Mouse (Mus musculus): ENCODE measurements around the gene 6330409D20Rik. TPM values are rescaled to one million over a fixed set of nuclear protein-coding genes. Genes with fewer than 3 reads are reported as not detected.
A peak's percentile ranks its signal among the peaks of the same experiment; 100 is the strongest.

Gene 6330409D20Rik
- polyA plus RNA-seq, 1 experiment from 2014 or later = 0.51 TPM

GRCm38 (mm10) chr2:32705018-32705417 is 35.8 kb downstream of the 6330409D20Rik start:
- Histone ChIP-seq H3K36me3 (peaks cover 81% of the 10 kb centered on the region), H3K4me1 (no peaks in the 10 kb centered on the region), H3K27ac (no peak overlapping the region), H3K27me3 (no peaks in the 10 kb centered on the region), H3K9ac (no peak overlapping the region), H3K9me3 (no peaks in the 10 kb centered on the region), H3K4me3 (no peak overlapping the region), H3K4me2 (replicated peaks) (no peak overlapping the region)
- WGBS = 89% methylated on average over 7 of the region's 7 CpGs
- no peak for ATAC-seq (ENCODE audit: low FRiP score, low read depth)

GRCm38 (mm10) chr2:32704021-32704421 is 36.8 kb downstream of the 6330409D20Rik start, which contains the start of gene Fpgs:
Gene Fpgs, minus strand, starts transcription at chr2:32704145.
- 75% methylated on average over 2 of the region's 2 CpGs for WGBS
- Histone ChIP-seq H3K4me3 (no peak within 1 kb of the TSS), H3K4me1 (no peaks in the 10 kb centered on the region), H3K36me3 (peaks cover 71% of the 10 kb centered on the region), H3K9ac (no peak within 1 kb of the TSS), H3K4me2 (replicated peaks) (no peak within 1 kb of the TSS), H3K27me3 (no peaks in the 10 kb centered on the region), H3K27ac (no peak within 1 kb of the TSS), H3K9me3 (no peaks in the 10 kb centered on the region)
- no peak for ATAC-seq (ENCODE audit: low FRiP score, low read depth)

- H3K4me1 ChIP-seq = no peaks in the 10 kb centered on the region
- 93% methylated on average over 8 of the region's 8 CpGs for WGBS
- no peaks in the 10 kb centered on the region for H3K9me3 ChIP-seq
- H3K9ac ChIP-seq = no peak overlapping the region
- no peak overlapping the region for H3K27ac ChIP-seq
- no peaks in the 10 kb centered on the region for H3K27me3 ChIP-seq
- H3K4me2 ChIP-seq (replicated peaks) = no peak overlapping the region
- H3K36me3 ChIP-seq = peaks cover 61% of the 10 kb centered on the region
- ATAC-seq (ENCODE audit: low FRiP score, low read depth) = no peak
- no peak overlapping the region for H3K4me3 ChIP-seq
These were observed 37.8 kb downstream of the 6330409D20Rik start for GRCm38 (mm10) chr2:32703046-32703445.

DNA sequence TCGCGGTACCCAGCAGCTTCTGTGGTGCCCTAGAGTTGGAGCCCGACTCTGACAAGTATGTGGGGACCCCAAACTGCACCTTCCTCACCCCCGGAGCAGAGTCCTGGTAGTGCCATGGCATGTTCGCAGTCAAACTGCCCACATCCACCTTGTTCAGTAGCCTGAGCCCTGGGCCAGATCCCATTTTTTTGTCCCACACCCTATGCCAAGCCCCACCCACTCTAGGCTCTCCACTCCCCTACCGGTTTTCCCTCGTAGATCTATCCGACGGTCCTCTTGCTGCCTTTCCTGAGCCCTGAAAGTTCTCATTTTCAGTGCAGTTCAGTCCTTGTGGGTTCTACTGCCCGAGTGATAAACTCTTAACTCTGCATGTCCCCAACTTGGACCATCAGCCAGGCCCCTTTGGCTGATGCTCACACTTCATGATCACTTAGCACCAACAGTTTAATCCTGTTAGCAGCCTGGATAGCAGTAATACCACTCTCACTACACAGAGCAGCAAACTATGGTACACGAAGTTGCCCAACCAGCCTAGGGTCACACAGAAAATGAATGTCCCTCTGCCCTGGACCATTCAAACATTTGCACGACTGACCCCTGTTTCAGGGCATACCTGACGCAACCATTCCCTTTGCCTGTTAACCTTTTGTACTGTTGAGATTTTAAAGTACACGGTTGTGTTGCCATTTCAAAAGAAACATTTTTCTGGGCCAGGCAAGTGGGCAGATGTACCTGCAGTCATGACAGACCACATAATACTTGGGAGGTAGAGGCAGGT is 39.7 kb downstream of the 6330409D20Rik start:
- no peak overlapping the region for H3K27ac ChIP-seq
- H3K4me3 ChIP-seq = no peak overlapping the region
- no peak overlapping the region for H3K4me2 ChIP-seq (replicated peaks)
- WGBS = 90% methylated on average over 14 of the region's 14 CpGs
- ATAC-seq (ENCODE audit: low FRiP score, low read depth) = no peak
- no peaks in the 10 kb centered on the region for H3K9me3 ChIP-seq
- H3K27me3 ChIP-seq = no peaks in the 10 kb centered on the region
- no peak overlapping the region for H3K9ac ChIP-seq
- peaks cover 42% of the 10 kb centered on the region for H3K36me3 ChIP-seq
- no peaks in the 10 kb centered on the region for H3K4me1 ChIP-seq

GRCm38 (mm10) chr2:32699680-32700079 is 41.1 kb downstream of the 6330409D20Rik start:
- no peak for ATAC-seq (ENCODE audit: low FRiP score, low read depth)
- H3K4me2 ChIP-seq (replicated peaks) = no peak overlapping the region
- H3K36me3 ChIP-seq = peaks cover 27% of the 10 kb centered on the region
- H3K27me3 ChIP-seq = no peaks in the 10 kb centered on the region
- WGBS = 78% methylated on average over 6 of the region's 6 CpGs
- H3K9ac ChIP-seq = no peak overlapping the region
- H3K4me3 ChIP-seq = no peak overlapping the region
- H3K4me1 ChIP-seq = no peaks in the 10 kb centered on the region
- no peaks in the 10 kb centered on the region for H3K9me3 ChIP-seq
- H3K27ac ChIP-seq = no peak overlapping the region

DNA sequence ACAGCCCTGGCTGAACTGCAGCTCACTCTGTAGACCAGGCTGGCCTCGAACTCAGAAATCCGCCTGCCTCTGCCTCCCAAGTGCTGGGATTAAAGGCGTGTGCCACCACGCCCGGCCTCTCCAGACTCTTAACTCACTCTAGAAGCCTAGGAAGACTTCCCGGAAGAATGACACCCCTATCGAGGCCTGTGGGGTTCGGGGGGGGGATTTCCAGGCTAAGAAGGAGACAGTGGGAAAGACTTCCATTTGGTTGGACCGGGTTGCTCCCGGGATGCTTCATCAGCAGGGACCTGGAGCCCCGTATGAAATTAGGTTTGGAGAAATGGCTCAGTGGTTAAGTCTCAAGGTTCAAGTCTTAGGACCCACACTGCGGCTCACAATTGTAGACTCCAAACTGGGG is 46.1 kb downstream of the 6330409D20Rik start:
- ATAC-seq (ENCODE audit: low FRiP score, low read depth) = no peak
- 89% methylated on average over 12 of the region's 12 CpGs for WGBS
- Histone ChIP-seq H3K27me3 (no peaks in the 10 kb centered on the region), H3K4me3 (peak overlapping the region; percentile 86), H3K9me3 (no peaks in the 10 kb centered on the region), H3K27ac (peak overlapping the region; percentile 73), H3K4me2 (replicated peaks) (peak overlapping the region; percentile 80), H3K9ac (peak overlapping the region; percentile 69), H3K36me3 (peaks cover 6% of the 10 kb centered on the region; the same call in 1 of the 2 replicates), H3K4me1 (peaks cover 16% of the 10 kb centered on the region)

DNA sequence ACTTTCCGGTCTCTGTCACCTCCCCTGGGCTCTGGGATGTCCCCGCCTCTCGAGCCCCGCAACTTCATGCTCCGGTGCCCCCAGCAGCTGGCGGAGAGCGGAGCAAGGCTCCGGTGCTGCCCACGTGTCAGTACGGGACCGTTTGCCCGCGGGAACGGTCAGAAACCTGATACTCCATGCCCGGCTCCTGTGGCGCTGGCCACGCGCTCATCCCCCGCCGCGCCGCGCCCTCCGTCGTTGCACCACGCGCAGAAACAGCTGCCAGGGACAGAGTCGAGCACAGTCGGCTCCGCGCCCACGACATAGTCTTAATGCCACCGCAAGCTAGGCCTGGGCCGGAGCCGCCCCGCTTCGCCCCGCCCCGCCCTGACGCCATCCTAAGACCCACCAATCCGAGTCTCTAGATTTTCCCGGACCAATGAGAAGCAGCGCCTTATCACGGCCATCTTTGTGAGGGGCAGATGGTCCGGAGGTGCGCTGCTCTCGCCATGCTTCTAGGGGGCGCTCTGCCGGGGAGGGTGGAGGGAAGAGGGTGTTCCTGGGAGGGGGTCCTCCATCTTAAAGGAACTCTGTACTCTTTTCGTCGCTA is 46.9 kb downstream of the 6330409D20Rik start:
- ATAC-seq (ENCODE audit: low FRiP score, low read depth) = peak; percentile 99
- Histone ChIP-seq H3K9ac (peak overlapping the region; percentile 92), H3K4me3 (peak overlapping the region; percentile 86), H3K27ac (peak overlapping the region; percentile 82), H3K4me1 (peaks cover 16% of the 10 kb centered on the region), H3K36me3 (peaks cover 6% of the 10 kb centered on the region; the same call in 1 of the 2 replicates), H3K27me3 (no peaks in the 10 kb centered on the region), H3K9me3 (no peaks in the 10 kb centered on the region), H3K4me2 (replicated peaks) (peak overlapping the region; percentile 80)
- WGBS = under 1% methylated on average over 51 of the region's 51 CpGs

DNA sequence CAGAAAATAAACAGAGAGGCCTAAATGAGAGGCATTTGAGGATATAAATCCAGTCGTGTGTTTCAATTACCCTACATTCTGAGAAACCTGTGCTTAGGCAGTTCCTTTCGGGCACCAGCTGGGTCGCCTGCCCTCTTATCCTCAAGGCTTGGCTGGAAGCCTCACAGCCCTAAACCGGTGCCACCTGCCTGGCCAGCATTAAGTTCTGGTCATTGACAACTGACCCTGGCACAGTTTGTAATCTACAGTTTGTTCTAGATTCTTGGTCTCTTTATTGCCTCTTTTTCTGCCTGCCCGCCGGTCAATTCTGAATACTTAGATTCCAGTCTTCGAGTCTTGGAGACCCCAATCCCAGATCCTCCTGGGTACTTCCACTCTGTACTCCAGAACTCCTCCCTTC is 47.5 kb downstream of the 6330409D20Rik start:
- H3K27me3 ChIP-seq = no peaks in the 10 kb centered on the region
- peak overlapping the region; percentile 86 for H3K4me3 ChIP-seq
- peak overlapping the region; percentile 92 for H3K9ac ChIP-seq
- 18% methylated on average over 7 of the region's 7 CpGs for WGBS
- peak overlapping the region; percentile 80 for H3K4me2 ChIP-seq (replicated peaks)
- peaks cover 9% of the 10 kb centered on the region; the same call in 1 of the 2 replicates for H3K36me3 ChIP-seq
- H3K4me1 ChIP-seq = peaks cover 18% of the 10 kb centered on the region
- no peak for ATAC-seq (ENCODE audit: low FRiP score, low read depth)
- H3K27ac ChIP-seq = no peak overlapping the region
- H3K9me3 ChIP-seq = no peaks in the 10 kb centered on the region

GRCm38 (mm10) chr2:32692496-32692895 is 48.3 kb downstream of the 6330409D20Rik start:
- Histone ChIP-seq H3K27ac (no peak overlapping the region), H3K27me3 (no peaks in the 10 kb centered on the region), H3K9ac (peak overlapping the region; percentile 92), H3K36me3 (peaks cover 17% of the 10 kb centered on the region), H3K4me2 (replicated peaks) (peak overlapping the region; percentile 80), H3K4me3 (peak overlapping the region; percentile 86; the same call in 1 of the 2 replicates), H3K4me1 (peaks cover 20% of the 10 kb centered on the region), H3K9me3 (no peaks in the 10 kb centered on the region)
- ATAC-seq (ENCODE audit: low FRiP score, low read depth) = no peak
- WGBS = 96% methylated on average over 14 of the region's 14 CpGs

GRCm38 (mm10) chr2:32691041-32691440 is 49.8 kb downstream of the 6330409D20Rik start:
- H3K36me3 ChIP-seq = peaks cover 32% of the 10 kb centered on the region
- WGBS = 87% methylated on average over 11 of the region's 11 CpGs
- H3K4me3 ChIP-seq = no peak overlapping the region
- peaks cover 20% of the 10 kb centered on the region for H3K4me1 ChIP-seq
- H3K27me3 ChIP-seq = no peaks in the 10 kb centered on the region
- H3K27ac ChIP-seq = no peak overlapping the region
- H3K9me3 ChIP-seq = no peaks in the 10 kb centered on the region
- no peak overlapping the region for H3K9ac ChIP-seq
- H3K4me2 ChIP-seq (replicated peaks) = no peak overlapping the region
- ATAC-seq (ENCODE audit: low FRiP score, low read depth) = no peak

GRCm38 (mm10) chr2:32689420-32689819 is 51.4 kb downstream of the 6330409D20Rik start:
- no peak overlapping the region for H3K4me2 ChIP-seq (replicated peaks)
- H3K9me3 ChIP-seq = no peaks in the 10 kb centered on the region
- no peak overlapping the region for H3K9ac ChIP-seq
- no peak overlapping the region for H3K27ac ChIP-seq
- H3K27me3 ChIP-seq = no peaks in the 10 kb centered on the region
- H3K4me1 ChIP-seq = peaks cover 20% of the 10 kb centered on the region
- no peak overlapping the region for H3K4me3 ChIP-seq
- 27% methylated on average over 5 of the region's 5 CpGs for WGBS
- ATAC-seq (ENCODE audit: low FRiP score, low read depth) = no peak
- peaks cover 48% of the 10 kb centered on the region for H3K36me3 ChIP-seq

DNA sequence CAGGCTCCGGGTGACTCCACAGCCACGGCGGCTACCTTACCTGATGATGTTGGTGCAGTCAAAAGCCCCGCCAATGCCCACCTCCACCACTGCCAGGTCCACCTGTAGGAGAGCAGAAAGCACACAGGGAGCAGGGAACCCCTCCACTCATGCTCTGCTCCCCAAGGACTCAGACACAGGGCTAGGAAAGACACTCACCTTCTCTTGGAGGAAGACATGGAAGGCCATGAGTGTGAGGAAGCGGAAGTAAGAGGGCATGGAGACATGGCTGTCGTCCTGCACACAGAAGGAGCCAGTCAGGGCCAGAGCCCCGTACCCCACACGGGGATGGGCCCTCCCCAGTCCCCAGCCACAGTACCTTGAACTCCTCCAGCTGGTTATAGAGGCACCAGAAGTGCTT is 53.3 kb downstream of the 6330409D20Rik start:
- H3K4me2 ChIP-seq (replicated peaks) = no peak overlapping the region
- ATAC-seq (ENCODE audit: low FRiP score, low read depth) = no peak
- H3K9ac ChIP-seq = no peak overlapping the region
- no peak overlapping the region for H3K4me3 ChIP-seq
- H3K27ac ChIP-seq = no peak overlapping the region
- peaks cover 67% of the 10 kb centered on the region for H3K36me3 ChIP-seq
- H3K4me1 ChIP-seq = peaks cover 12% of the 10 kb centered on the region
- H3K27me3 ChIP-seq = no peaks in the 10 kb centered on the region
- H3K9me3 ChIP-seq = no peaks in the 10 kb centered on the region
- 95% methylated on average over 8 of the region's 8 CpGs for WGBS

All from limb, embryonic 13.5 days (tissue).